Mouse (Mus musculus) granulocyte monocyte progenitor cell, adult 5-6 weeks (primary cell): ENCODE data around the gene Crhr1. TPM values are rescaled to one million over a fixed set of nuclear protein-coding genes. Genes with fewer than 3 reads are reported as not detected.

Source experiments
- ATAC-seq: replicated peaks from 2 replicates; pipeline ENCODE4 v1.8.0; 2016; ENCODE audit warnings: mild to moderate bottlenecking, moderate TSS enrichment, inconsistent platforms; ENCODE audit not compliant: poor library complexity, severe bottlenecking
- total RNA-seq, 2 experiments: library from RNA; stranded (forward) in 1 of 2; stranded (reverse) in 1 of 2; fragments of 200-712, 200-1000 nt in 1 of 2; fragments of >200 nt in 1 of 2; fragmentation: Nextera tagmentation in 1 of 2; gene quantifications; 2 replicates each; pipeline ENCODE4 v1.2.3; 2014 to 2017

Gene Crhr1
- total RNA-seq, 2 experiments from 2014 or later = not detected

- no peak for ATAC-seq
Measured at GRCm38 (mm10) chr11:104131756-104132155, 899 bp upstream of the Crhr1 start.

DNA sequence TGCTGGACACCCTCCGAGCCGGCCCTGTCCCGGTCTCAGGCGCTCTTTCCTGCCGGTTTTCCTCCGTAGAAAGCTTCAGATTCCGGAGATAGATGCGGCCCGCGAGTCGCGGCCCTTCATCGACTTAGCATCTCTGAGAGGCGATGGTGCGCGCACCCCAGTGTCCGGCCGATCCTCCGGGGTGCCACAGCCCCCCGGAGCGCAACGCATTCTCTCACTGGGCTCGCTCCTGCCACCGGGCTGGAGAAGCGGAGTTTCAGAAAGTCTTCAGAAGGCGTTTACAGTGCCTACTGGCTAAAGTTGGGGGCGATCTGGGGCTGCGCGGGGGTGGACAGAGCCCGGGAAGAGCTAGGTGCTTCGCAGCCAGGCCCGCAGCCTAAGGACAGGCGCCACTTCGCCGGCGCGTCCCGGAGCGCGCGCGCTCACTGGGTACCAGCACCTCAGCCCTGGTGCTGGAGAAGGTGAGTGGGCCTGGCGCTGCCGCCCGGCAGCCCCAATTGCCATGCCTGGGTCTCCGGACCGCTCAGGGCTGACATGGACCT, 858 bp downstream of the Crhr1 start:
- ATAC-seq = no peak

- ATAC-seq = no peak
Measured at GRCm38 (mm10) chr11:104138976-104139375, 6.3 kb downstream of the Crhr1 start.

- no peak for ATAC-seq
Measured at GRCm38 (mm10) chr11:104144930-104145329, 12.3 kb downstream of the Crhr1 start.

GRCm38 (mm10) chr11:104148787-104149186, 16.1 kb downstream of the Crhr1 start:
- no peak for ATAC-seq

DNA sequence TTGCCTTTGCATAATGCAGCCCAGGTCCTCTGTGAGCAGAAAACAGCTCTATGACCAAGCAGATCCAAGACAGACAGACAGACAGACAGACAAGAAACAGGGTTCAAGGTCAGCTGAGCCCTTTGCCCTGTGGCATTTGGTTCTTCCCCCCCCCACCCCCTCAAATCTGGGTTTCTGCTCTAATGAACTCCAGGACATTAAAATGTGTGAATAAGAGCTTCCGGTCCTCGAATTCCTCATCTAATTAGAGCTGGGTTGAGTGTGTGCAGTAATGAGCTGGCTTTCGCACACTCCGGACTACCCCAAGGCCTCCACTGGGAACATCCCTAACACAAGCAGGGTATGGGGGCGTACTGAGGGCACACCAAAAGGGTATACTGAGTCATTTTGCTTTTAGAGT, 18.3 kb downstream of the Crhr1 start:
- no peak for ATAC-seq

GRCm38 (mm10) chr11:104154332-104154731, 21.7 kb downstream of the Crhr1 start:
- ATAC-seq = no peak

- no peak for ATAC-seq
Measured at GRCm38 (mm10) chr11:104154820-104155635, 22.4 kb downstream of the Crhr1 start.

DNA sequence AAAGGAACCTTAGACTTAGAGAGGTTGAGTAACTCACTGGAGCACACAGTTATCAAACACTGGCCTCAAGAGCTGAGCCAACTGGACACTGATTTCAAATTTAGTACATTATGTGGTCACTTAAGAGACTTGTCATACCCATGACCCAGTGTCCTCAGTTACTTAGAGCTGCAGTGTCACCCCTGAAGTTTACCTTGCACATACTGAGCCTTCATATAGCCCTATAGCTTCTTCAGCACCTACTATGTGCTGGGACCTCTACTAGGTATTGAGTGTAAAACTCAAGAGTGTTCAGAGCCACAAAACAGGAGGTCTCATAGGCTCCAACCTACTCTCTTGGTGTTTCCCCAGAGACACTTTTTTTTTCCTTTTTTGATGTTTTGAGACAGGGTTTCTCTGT, 23.2 kb downstream of the Crhr1 start:
- ATAC-seq = no peak

- ATAC-seq = no peak
Measured at GRCm38 (mm10) chr11:104156391-104156790, 23.7 kb downstream of the Crhr1 start.

DNA sequence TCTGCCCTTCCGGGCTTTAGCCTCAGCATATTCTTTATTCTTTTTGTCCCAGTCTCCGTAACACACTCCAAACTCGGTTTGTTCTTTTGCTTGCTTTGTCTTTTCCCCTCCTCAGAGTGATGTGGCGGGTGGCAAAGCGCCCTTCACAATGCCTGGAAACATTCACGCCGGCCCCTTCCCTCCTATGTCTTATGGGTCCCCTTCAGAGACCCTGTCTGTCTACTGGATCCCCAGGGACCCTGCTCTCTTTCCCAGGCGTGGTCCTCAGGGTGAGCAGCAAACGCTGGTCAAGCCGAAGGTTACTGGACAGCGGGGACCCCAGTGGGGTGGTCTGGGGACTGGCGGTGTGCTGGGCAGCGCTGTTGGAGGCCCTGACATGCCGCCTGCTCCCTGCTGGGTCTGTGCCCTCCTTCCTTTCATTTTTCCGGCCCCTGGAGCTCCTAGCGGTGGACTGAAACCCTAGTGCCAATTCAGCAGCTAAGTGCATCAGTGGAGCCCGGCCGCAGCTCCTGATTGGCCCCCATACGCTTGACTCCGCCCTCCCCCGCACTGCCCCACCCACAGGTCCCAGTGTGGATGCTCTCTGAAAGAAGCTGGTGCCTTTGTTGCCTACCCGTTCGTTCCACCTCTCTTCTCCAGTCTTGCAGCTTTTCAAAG, 25.1 kb downstream of the Crhr1 start:
- ATAC-seq = no peak; the same call in 1 of the 2 replicates

- no peak for ATAC-seq
Measured at GRCm38 (mm10) chr11:104158260-104158907, 25.7 kb downstream of the Crhr1 start.

GRCm38 (mm10) chr11:104159769-104160272, 27.2 kb downstream of the Crhr1 start:
- no peak for ATAC-seq

- ATAC-seq = no peak
Measured at GRCm38 (mm10) chr11:104161153-104161552, 28.5 kb downstream of the Crhr1 start.

DNA sequence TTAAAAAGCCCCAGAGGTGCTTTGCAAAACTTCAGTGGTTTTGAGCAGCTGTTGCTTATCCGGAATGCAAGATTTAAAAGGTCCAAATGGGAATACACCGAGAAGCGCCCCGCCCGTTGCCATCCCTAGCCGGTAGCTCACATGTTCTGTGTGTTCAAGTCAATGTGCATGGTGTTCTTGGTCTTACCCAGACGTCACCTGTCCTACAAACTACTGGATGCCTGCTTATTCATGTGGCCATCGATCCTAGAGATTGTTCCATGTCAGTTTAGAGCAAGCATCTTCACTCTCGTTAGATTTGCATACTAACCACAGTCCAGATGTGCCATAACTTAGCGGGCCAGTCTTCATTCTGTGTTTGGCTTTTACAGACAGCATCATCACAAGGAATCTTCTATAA, 31.6 kb downstream of the Crhr1 start:
- no peak for ATAC-seq

GRCm38 (mm10) chr11:104171281-104171781, 38.7 kb downstream of the Crhr1 start:
- peak; percentile 74 for ATAC-seq

GRCm38 (mm10) chr11:104178893-104179292, 46.2 kb downstream of the Crhr1 start:
- no peak for ATAC-seq

GRCm38 (mm10) chr11:104179804-104180203, 47.1 kb downstream of the Crhr1 start:
- no peak for ATAC-seq

DNA sequence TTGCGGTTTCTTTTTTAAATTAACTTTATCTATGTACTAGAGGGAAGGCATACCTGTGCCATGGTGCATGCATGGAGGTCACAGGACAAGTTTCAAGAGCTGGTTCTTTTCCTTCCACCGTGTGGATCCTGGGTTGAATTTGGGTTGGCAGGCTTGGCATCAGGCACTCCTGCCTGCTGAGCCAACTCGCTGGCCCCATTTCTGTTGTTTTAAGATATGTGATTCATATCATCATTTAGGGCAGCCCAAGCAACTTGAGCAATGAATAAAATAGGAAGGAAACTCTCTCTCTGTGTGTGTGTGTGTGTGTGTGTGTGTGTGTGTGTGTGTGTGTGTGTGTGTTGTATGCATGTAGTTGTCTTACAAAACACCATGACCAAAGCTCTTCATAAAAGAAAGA, 49.5 kb downstream of the Crhr1 start:
- no peak for ATAC-seq

- ATAC-seq = no peak
Measured at GRCm38 (mm10) chr11:104186135-104186836, 53.6 kb downstream of the Crhr1 start, which contains the start of gene Sppl2c. Gene Sppl2c (plus strand): TSS chr11:104186327.
